Mouse (Mus musculus): Measurements from ENCODE around the gene Pdcl2. TPM values are rescaled to one million over a fixed set of nuclear protein-coding genes. Genes with fewer than 3 reads are reported as not detected.

The Pdcl2 gene
- total and polyA plus RNA-seq, 2 experiments from 2014 or later, result not detected

GRCm38 (mm10) chr5:76289234-76289691, 41.7 kb downstream of the Pdcl2 start:
- no peaks in the 10 kb centered on the region for H3K4me1 ChIP-seq (ENCODE audit: insufficient read depth, low read length)
- no peak for TF ChIP-seq CTCF (IDR thresholded peaks at IDR 0.05)
- no peaks in the 10 kb centered on the region for H3K36me3 ChIP-seq (ENCODE audit: insufficient read depth, low read length)
- no peak overlapping the region for H3K4me2 ChIP-seq (ENCODE audit: low read depth, low read length, poor library complexity, severe bottlenecking)
- 86% methylated on average over 8 of the region's 8 CpGs for WGBS
- no peaks in the 10 kb centered on the region for H3K9me3 ChIP-seq (ENCODE audit: low read length)
- no peak for DNase-seq (ENCODE audit: low spot score)
- no peak for ATAC-seq (ENCODE audit: low FRiP score)
- H3K27me3 ChIP-seq (ENCODE audit: insufficient read depth, low read length), result no peaks in the 10 kb centered on the region
- H3K9ac ChIP-seq (replicated peaks; ENCODE audit: low read length, poor library complexity, severe bottlenecking), result no peak overlapping the region
- H3K4me3 ChIP-seq (ENCODE audit: low read depth, low read length), result no peak overlapping the region
- no peak overlapping the region for H3K27ac ChIP-seq (ENCODE audit: low read depth, low read length)

- WGBS, result 95% methylated on average over 3 of the region's 3 CpGs
- Histone ChIP-seq H3K9ac (replicated peaks; ENCODE audit: low read length, poor library complexity, severe bottlenecking) (no peak overlapping the region), H3K4me1 (ENCODE audit: insufficient read depth, low read length) (no peaks in the 10 kb centered on the region), H3K27me3 (ENCODE audit: insufficient read depth, low read length) (no peaks in the 10 kb centered on the region), H3K4me3 (ENCODE audit: low read depth, low read length) (no peak overlapping the region), H3K4me2 (ENCODE audit: low read depth, low read length, poor library complexity, severe bottlenecking) (no peak overlapping the region), H3K27ac (ENCODE audit: low read depth, low read length) (no peak overlapping the region), H3K9me3 (ENCODE audit: low read length) (no peaks in the 10 kb centered on the region), H3K36me3 (ENCODE audit: insufficient read depth, low read length) (no peaks in the 10 kb centered on the region)
- no peak for TF ChIP-seq CTCF (IDR thresholded peaks at IDR 0.05)
- DNase-seq (ENCODE audit: low spot score) (no peak), ATAC-seq (ENCODE audit: low FRiP score) (no peak)
Measured at GRCm38 (mm10) chr5:76288256-76288655, 42.7 kb downstream of the Pdcl2 start.

GRCm38 (mm10) chr5:76287062-76287461, 43.9 kb downstream of the Pdcl2 start:
- no peaks in the 10 kb centered on the region for H3K9me3 ChIP-seq (ENCODE audit: low read length)
- no peak for ATAC-seq (ENCODE audit: low FRiP score)
- H3K36me3 ChIP-seq (ENCODE audit: insufficient read depth, low read length), result no peaks in the 10 kb centered on the region
- no peak overlapping the region for H3K9ac ChIP-seq (replicated peaks; ENCODE audit: low read length, poor library complexity, severe bottlenecking)
- TF ChIP-seq CTCF (IDR thresholded peaks at IDR 0.05), result peak; percentile 41
- no peak overlapping the region for H3K4me2 ChIP-seq (ENCODE audit: low read depth, low read length, poor library complexity, severe bottlenecking)
- no peak overlapping the region for H3K4me3 ChIP-seq (ENCODE audit: low read depth, low read length)
- DNase-seq (ENCODE audit: low spot score), result no peak
- H3K27ac ChIP-seq (ENCODE audit: low read depth, low read length), result no peak overlapping the region
- H3K4me1 ChIP-seq (ENCODE audit: insufficient read depth, low read length), result no peaks in the 10 kb centered on the region
- 79% methylated on average over 5 of the region's 5 CpGs for WGBS
- H3K27me3 ChIP-seq (ENCODE audit: insufficient read depth, low read length), result no peaks in the 10 kb centered on the region

- no peak for DNase-seq (ENCODE audit: low spot score)
Measured at GRCm38 (mm10) chr5:76285699-76286098, 45.3 kb downstream of the Pdcl2 start.

GRCm38 (mm10) chr5:76283890-76284289, 47.1 kb downstream of the Pdcl2 start:
- no peaks in the 10 kb centered on the region for H3K9me3 ChIP-seq (ENCODE audit: low read length)
- H3K27ac ChIP-seq (ENCODE audit: low read depth, low read length), result no peak overlapping the region
- no peaks in the 10 kb centered on the region for H3K36me3 ChIP-seq (ENCODE audit: insufficient read depth, low read length)
- 82% methylated on average over 1 of the region's 1 CpGs for WGBS
- DNase-seq (ENCODE audit: low spot score), result no peak
- H3K27me3 ChIP-seq (ENCODE audit: insufficient read depth, low read length), result no peaks in the 10 kb centered on the region
- H3K4me1 ChIP-seq (ENCODE audit: insufficient read depth, low read length), result no peaks in the 10 kb centered on the region
- no peak for ATAC-seq (ENCODE audit: low FRiP score)
- H3K4me2 ChIP-seq (ENCODE audit: low read depth, low read length, poor library complexity, severe bottlenecking), result no peak overlapping the region
- no peak overlapping the region for H3K9ac ChIP-seq (replicated peaks; ENCODE audit: low read length, poor library complexity, severe bottlenecking)
- TF ChIP-seq CTCF (IDR thresholded peaks at IDR 0.05), result no peak
- no peak overlapping the region for H3K4me3 ChIP-seq (ENCODE audit: low read depth, low read length)

More at GRCm38 (mm10) chr5:76285699-76286098, 45.3 kb downstream of the Pdcl2 start:
- Histone ChIP-seq H3K27ac (ENCODE audit: low read depth, low read length) (no peak overlapping the region), H3K9ac (replicated peaks; ENCODE audit: low read length, poor library complexity, severe bottlenecking) (no peak overlapping the region), H3K36me3 (ENCODE audit: insufficient read depth, low read length) (no peaks in the 10 kb centered on the region), H3K4me3 (ENCODE audit: low read depth, low read length) (no peak overlapping the region), H3K4me1 (ENCODE audit: insufficient read depth, low read length) (no peaks in the 10 kb centered on the region), H3K27me3 (ENCODE audit: insufficient read depth, low read length) (no peaks in the 10 kb centered on the region), H3K9me3 (ENCODE audit: low read length) (no peaks in the 10 kb centered on the region), H3K4me2 (ENCODE audit: low read depth, low read length, poor library complexity, severe bottlenecking) (no peak overlapping the region)
- WGBS, result 36% methylated on average over 4 of the region's 4 CpGs
- ATAC-seq (ENCODE audit: low FRiP score), result no peak
- TF ChIP-seq CTCF (IDR thresholded peaks at IDR 0.05), result no peak

- H3K9me3 ChIP-seq (ENCODE audit: low read length), result no peaks in the 10 kb centered on the region
- no peak overlapping the region for H3K9ac ChIP-seq (replicated peaks; ENCODE audit: low read length, poor library complexity, severe bottlenecking)
- ATAC-seq (ENCODE audit: low FRiP score) (no peak), DNase-seq (ENCODE audit: low spot score) (no peak)
- no peak overlapping the region for H3K4me2 ChIP-seq (ENCODE audit: low read depth, low read length, poor library complexity, severe bottlenecking)
- WGBS, result 92% methylated on average over 4 of the region's 4 CpGs
- H3K27ac ChIP-seq (ENCODE audit: low read depth, low read length), result no peak overlapping the region
- no peak for TF ChIP-seq CTCF (IDR thresholded peaks at IDR 0.05)
- H3K4me3 ChIP-seq (ENCODE audit: low read depth, low read length), result no peak overlapping the region
- no peaks in the 10 kb centered on the region for H3K27me3 ChIP-seq (ENCODE audit: insufficient read depth, low read length)
- no peaks in the 10 kb centered on the region for H3K4me1 ChIP-seq (ENCODE audit: insufficient read depth, low read length)
- H3K36me3 ChIP-seq (ENCODE audit: insufficient read depth, low read length), result peaks cover 13% of the 10 kb centered on the region
Measured at GRCm38 (mm10) chr5:76274977-76275376, 56.0 kb downstream of the Pdcl2 start.

Other genes with a start within 250 kb of the Pdcl2 start
- gene Srd5a3, start 190.9 kb downstream of the Pdcl2 start, total RNA-seq (2014; rRNA removed), result 11.9 and 17.4 TPM in 2 replicates
- 19.2 and 19.8 TPM in 2 replicates for gene Srd5a3, start 190.9 kb downstream of the Pdcl2 start, polyA plus RNA-seq (2015; fragmentation: Nextera tagmentation; extraction: Ambion mirVana)
- gene Tmem165, start 147.3 kb downstream of the Pdcl2 start, total RNA-seq (2014; rRNA removed), result 77.1 and 80.9 TPM in 2 replicates
- gene Tmem165, start 147.3 kb downstream of the Pdcl2 start, polyA plus RNA-seq (2015; fragmentation: Nextera tagmentation; extraction: Ambion mirVana), result 42.7 and 43.6 TPM in 2 replicates
- 25.1 and 32.1 TPM in 2 replicates for gene Clock, start 26.4 kb downstream of the Pdcl2 start, total RNA-seq (2014; rRNA removed)
- 8.1 and 11.6 TPM in 2 replicates for gene Clock, start 26.4 kb downstream of the Pdcl2 start, polyA plus RNA-seq (2015; fragmentation: Nextera tagmentation; extraction: Ambion mirVana)
- not detected in 2 replicates for gene Nmu, start 32.6 kb upstream of the Pdcl2 start, total RNA-seq (2014; rRNA removed)
- 0.97 and 1.1 TPM in 2 replicates for gene Nmu, start 32.6 kb upstream of the Pdcl2 start, polyA plus RNA-seq (2015; fragmentation: Nextera tagmentation; extraction: Ambion mirVana)
- not detected in 2 replicates for gene Gm7271, start 152.9 kb upstream of the Pdcl2 start, total RNA-seq (2014; rRNA removed)
- gene Gm7271, start 152.9 kb upstream of the Pdcl2 start, polyA plus RNA-seq (2015; fragmentation: Nextera tagmentation; extraction: Ambion mirVana), result 0.21 TPM in 1 of 2 replicates, not detected in the other
- 60.7 and 95.4 TPM in 2 replicates for gene Exoc1, start 198.2 kb upstream of the Pdcl2 start, total RNA-seq (2014; rRNA removed)
- 49.8 and 51.0 TPM in 2 replicates for gene Exoc1, start 198.2 kb upstream of the Pdcl2 start, polyA plus RNA-seq (2015; fragmentation: Nextera tagmentation; extraction: Ambion mirVana)

Data from midbrain, postnatal 0 days (tissue).